In genomic region chr14:51092073-51092620, GRCm38 (mm10) we compare ENCODE assay signal across 1 mouse cellular context.
TF ChIP-seq lines count a peak whose summit lies in the region.

No protein-coding gene starts in this region.

TF ChIP-seq in CH12.LX, 34 proteins besides CTCF, POLR2A, EP300 and RAD21:
- TF ChIP-seq BHLHE40 (IDR thresholded peaks at IDR 0.05; ENCODE audit: low read depth, low read length) (peak; percentile 80), HCFC1 (IDR thresholded peaks at IDR 0.05; ENCODE audit: low read depth, low read length) (no peak), USF1 (IDR thresholded peaks at IDR 0.05; ENCODE audit: low read depth, low read length) (peak; percentile 73), CHD2 (IDR thresholded peaks at IDR 0.05; ENCODE audit: low read length) (no peak), TCF12 (IDR thresholded peaks at IDR 0.05; ENCODE audit: low read depth, low read length) (peak; percentile 31; the same call in 1 of the 2 replicates), USF2 (conservative IDR thresholded peaks at IDR 0.05; ENCODE audit: low read depth, low read length) (peak; percentile 67), MAX (IDR thresholded peaks at IDR 0.05; ENCODE audit: low read length) (peak; percentile 49), MYC (IDR thresholded peaks at IDR 0.05; ENCODE audit: low read depth, low read length) (peak; percentile 15; the same call in 1 of the 2 replicates), MXI1 (IDR thresholded peaks at IDR 0.05; ENCODE audit: low read depth, low read length) (peak; percentile 27; the same call in 1 of the 2 replicates), NELFE (IDR thresholded peaks at IDR 0.05; ENCODE audit: low read depth, low read length) (0 out of 2 replicates have a peak, but pooled peaks have one; percentile 36), CHD1 (IDR thresholded peaks at IDR 0.05; ENCODE audit: low read depth, low read length) (0 out of 2 replicates have a peak, but pooled peaks have one; percentile 11), PAX5 (IDR thresholded peaks at IDR 0.05; ENCODE audit: low read length) (no peak), TBP (conservative IDR thresholded peaks at IDR 0.05; ENCODE audit: low read depth, low read length) (peak; percentile 64)
